ENCODE assay signal across 8 mouse cellular contexts in the genomic region with DNA sequence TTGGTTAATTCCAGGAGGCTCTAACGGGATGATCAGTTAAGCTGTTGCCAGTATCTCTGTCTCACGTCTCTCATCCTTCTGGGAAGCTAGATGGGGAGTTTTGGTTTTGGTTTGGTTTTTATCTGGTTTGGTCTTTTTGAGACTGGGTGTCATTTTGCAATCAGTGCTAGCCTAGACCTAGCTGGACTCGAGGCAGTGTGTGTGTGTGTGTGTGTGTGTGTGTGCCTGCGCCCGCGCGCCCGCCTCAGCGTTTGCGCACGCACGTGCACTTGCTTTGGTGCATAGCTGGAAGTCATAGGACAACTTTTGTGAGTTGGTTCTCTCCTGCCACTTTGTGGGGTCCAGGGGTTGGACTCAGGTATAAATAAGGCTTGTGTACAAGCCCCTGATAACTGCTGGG. TPM values are rescaled to one million over a fixed set of nuclear protein-coding genes. Genes with fewer than 3 reads are reported as not detected.
DNase-seq lines count a peak whose midpoint lies in the region; ATAC-seq and TF ChIP-seq lines count a peak whose summit lies in the region.

No protein-coding gene starts in this region.

- no peaks in the 10 kb centered on the region for H3K36me3 ChIP-seq in forebrain, embryonic 15.5 days
- H3K36me3 ChIP-seq in intestine, embryonic 16.5 days (ENCODE audit: control insufficient read depth, insufficient read depth, low read length), result no peaks in the 10 kb centered on the region
- H3K36me3 ChIP-seq in lung, embryonic 15.5 days, result 0 out of 2 replicates have a peak, but pooled peaks cover under 1% of the 10 kb centered on the region
- 0 out of 2 replicates have a peak, but pooled peaks cover 1% of the 10 kb centered on the region for H3K36me3 ChIP-seq in neural tube, embryonic 15.5 days

- no peak for TF ChIP-seq CTCF in bone marrow macrophage, adult 2 months (IDR thresholded peaks at IDR 0.05; ENCODE audit: low read depth, low read length)

- peaks cover 6% of the 10 kb centered on the region; the same call in 1 of the 2 replicates for H3K27me3 ChIP-seq in forebrain, embryonic 15.5 days
- H3K27me3 ChIP-seq in intestine, embryonic 16.5 days (replicated peaks; ENCODE audit: control insufficient read depth, insufficient read depth, low read length), result no peaks in the 10 kb centered on the region
- no peaks in the 10 kb centered on the region for H3K27me3 ChIP-seq in lung, embryonic 15.5 days
- peaks cover 10% of the 10 kb centered on the region; the same call in 1 of the 2 replicates for H3K27me3 ChIP-seq in neural tube, embryonic 15.5 days (replicated peaks)

- DNase-seq in layer of hippocampus, postnatal 10 days (ENCODE audit: low spot score in 2 of 2), result peak; percentile 20 to 36
- DNase-seq in layer of hippocampus, adult 9-11 months, result no peak
- DNase-seq in urinary bladder, adult 2 months (ENCODE audit: low spot score), result no peak

- no peaks in the 10 kb centered on the region for H3K9me3 ChIP-seq in forebrain, embryonic 15.5 days
- H3K9me3 ChIP-seq in intestine, embryonic 16.5 days (ENCODE audit: control insufficient read depth, low read length), result no peaks in the 10 kb centered on the region
- H3K9me3 ChIP-seq in lung, embryonic 15.5 days, result no peaks in the 10 kb centered on the region
- no peaks in the 10 kb centered on the region for H3K9me3 ChIP-seq in neural tube, embryonic 15.5 days (replicated peaks)

- under 1% methylated on average over 12 of the region's 12 CpGs for WGBS in forebrain, embryonic 15.5 days
- WGBS in intestine, embryonic 16.5 days, result under 1% methylated on average over 12 of the region's 12 CpGs
- under 1% methylated on average over 12 of the region's 12 CpGs for WGBS in lung, embryonic 15.5 days
- WGBS in neural tube, embryonic 15.5 days, result under 1% methylated on average over 12 of the region's 12 CpGs

- H3K4me2 ChIP-seq in forebrain, embryonic 15.5 days (replicated peaks), result peak overlapping the region; percentile 60
- H3K4me2 ChIP-seq in intestine, embryonic 16.5 days (ENCODE audit: low read depth, low read length), result peak overlapping the region; percentile 78
- peak overlapping the region; percentile 66 for H3K4me2 ChIP-seq in lung, embryonic 15.5 days
- H3K4me2 ChIP-seq in neural tube, embryonic 15.5 days, result peak overlapping the region; percentile 75

- peak overlapping the region; percentile 43 for H3K9ac ChIP-seq in forebrain, embryonic 15.5 days (replicated peaks)
- H3K9ac ChIP-seq in intestine, embryonic 16.5 days (ENCODE audit: low read depth, low read length), result peak overlapping the region; percentile 73
- H3K9ac ChIP-seq in lung, embryonic 15.5 days, result peak overlapping the region; percentile 51
- peak overlapping the region; percentile 59 for H3K9ac ChIP-seq in neural tube, embryonic 15.5 days (replicated peaks)

- H3K4me3 ChIP-seq in bone marrow macrophage, adult 2 months (ENCODE audit: insufficient read depth, low read length), result peak overlapping the region; percentile 99
- peak overlapping the region; percentile 61 for H3K4me3 ChIP-seq in forebrain, embryonic 15.5 days
- H3K4me3 ChIP-seq in intestine, embryonic 16.5 days (ENCODE audit: low read length), result peak overlapping the region; percentile 67
- H3K4me3 ChIP-seq in lung, embryonic 15.5 days, result peak overlapping the region; percentile 70
- H3K4me3 ChIP-seq in neural tube, embryonic 15.5 days (replicated peaks), result peak overlapping the region; percentile 65

- H3K4me1 ChIP-seq in bone marrow macrophage, adult 2 months (ENCODE audit: control insufficient read depth, insufficient read depth, low read length), result peaks cover 14% of the 10 kb centered on the region
- H3K4me1 ChIP-seq in forebrain, embryonic 15.5 days, result peaks cover 23% of the 10 kb centered on the region
- H3K4me1 ChIP-seq in intestine, embryonic 16.5 days (ENCODE audit: control insufficient read depth, insufficient read depth, low read length), result peaks cover 14% of the 10 kb centered on the region
- peaks cover 18% of the 10 kb centered on the region for H3K4me1 ChIP-seq in lung, embryonic 15.5 days
- H3K4me1 ChIP-seq in neural tube, embryonic 15.5 days, result peaks cover 29% of the 10 kb centered on the region

- TF ChIP-seq POLR2A in bone marrow macrophage, adult 2 months (IDR thresholded peaks at IDR 0.05; ENCODE audit: borderline replicate concordance, low read depth, low read length), result no peak

- ATAC-seq in forebrain, embryonic 15.5 days (replicated peaks), result peak; percentile 43
- peak; percentile 43 for ATAC-seq in intestine, embryonic 16.5 days
- ATAC-seq in lung, embryonic 15.5 days (ENCODE audit: borderline replicate concordance, extremely low read depth, low FRiP score, low TSS enrichment), result peak; percentile 64; the same call in 1 of the 2 replicates
- ATAC-seq in neural tube, embryonic 15.5 days (ENCODE audit: low FRiP score), result peak; percentile 50; the same call in 1 of the 2 replicates

- H3K27ac ChIP-seq in bone marrow macrophage, adult 2 months (ENCODE audit: insufficient read depth, low read depth, low read length), result peak overlapping the region; percentile 56
- 0 out of 2 replicates have a peak overlapping the region, but pooled peaks have one; percentile 25 for H3K27ac ChIP-seq in forebrain, embryonic 15.5 days (replicated peaks)
- H3K27ac ChIP-seq in intestine, embryonic 16.5 days (ENCODE audit: low read length), result peak overlapping the region; percentile 60; the same call in 1 of the 2 replicates
- H3K27ac ChIP-seq in lung, embryonic 15.5 days, result peak overlapping the region; percentile 58
- peak overlapping the region; percentile 69 for H3K27ac ChIP-seq in neural tube, embryonic 15.5 days (replicated peaks)

RNA-seq across cellular contexts. Expression of a gene that starts 0.6 kb away (rescaled TPM):
- 10 to 100 TPM; 11.4 to 12.1 TPM for total RNA-seq in layer of hippocampus, postnatal 10 days (2021)
- 10.1 and 10.6 TPM in 2 replicates for polyA plus RNA-seq in bone marrow macrophage, adult 2 months (2012; ENCODE audit: insufficient read depth, insufficient read length, missing spikeins)
- 14.5 and 16.0 TPM in 2 replicates for polyA plus RNA-seq in forebrain, embryonic 15.5 days (2015; fragmentation: Nextera tagmentation; extraction: Ambion mirVana)
- polyA plus RNA-seq in intestine, embryonic 16.5 days (2015; fragmentation: Nextera tagmentation; extraction: Ambion mirVana), result 11.0 and 12.4 TPM in 2 replicates
- polyA plus RNA-seq in lung, embryonic 15.5 days (2015; fragmentation: Nextera tagmentation; extraction: Ambion mirVana), result 16.7 and 18.9 TPM in 2 replicates
- polyA plus RNA-seq in neural tube, embryonic 15.5 days (2015; fragmentation: Nextera tagmentation; extraction: Ambion mirVana), result 15.2 and 15.7 TPM in 2 replicates
- 8.4 and 8.9 TPM in 2 replicates for polyA plus RNA-seq in urinary bladder, adult 2 months (2012; rRNA removed)

RNA-seq across cellular contexts. Expression of a gene that starts 2.4 kb away (rescaled TPM):
- total RNA-seq in layer of hippocampus, postnatal 10 days (2021), result 100 to 1,000 TPM; 115 to 124 TPM
- 40.5 and 41.7 TPM in 2 replicates for polyA plus RNA-seq in bone marrow macrophage, adult 2 months (2012; ENCODE audit: insufficient read depth, insufficient read length, missing spikeins)
- polyA plus RNA-seq in forebrain, embryonic 15.5 days (2015; fragmentation: Nextera tagmentation; extraction: Ambion mirVana), result 20.0 and 23.9 TPM in 2 replicates
- 7.1 and 8.2 TPM in 2 replicates for polyA plus RNA-seq in intestine, embryonic 16.5 days (2015; fragmentation: Nextera tagmentation; extraction: Ambion mirVana)
- 7.4 and 8.5 TPM in 2 replicates for polyA plus RNA-seq in lung, embryonic 15.5 days (2015; fragmentation: Nextera tagmentation; extraction: Ambion mirVana)
- polyA plus RNA-seq in neural tube, embryonic 15.5 days (2015; fragmentation: Nextera tagmentation; extraction: Ambion mirVana), result 77.9 and 98.3 TPM in 2 replicates
- 9.5 and 9.8 TPM in 2 replicates for polyA plus RNA-seq in urinary bladder, adult 2 months (2012; rRNA removed)

RNA-seq across cellular contexts. Expression of a gene that starts 26.4 kb away (rescaled TPM):
- total RNA-seq in layer of hippocampus, postnatal 10 days (2021), result 100 to 1,000 TPM in 1 of 2 experiments, 10 to 100 TPM in 1; 85.5 to 104 TPM
- 168 and 178 TPM in 2 replicates for polyA plus RNA-seq in bone marrow macrophage, adult 2 months (2012; ENCODE audit: insufficient read depth, insufficient read length, missing spikeins)
- 245 and 258 TPM in 2 replicates for polyA plus RNA-seq in forebrain, embryonic 15.5 days (2015; fragmentation: Nextera tagmentation; extraction: Ambion mirVana)
- polyA plus RNA-seq in intestine, embryonic 16.5 days (2015; fragmentation: Nextera tagmentation; extraction: Ambion mirVana), result 169 and 193 TPM in 2 replicates
- polyA plus RNA-seq in lung, embryonic 15.5 days (2015; fragmentation: Nextera tagmentation; extraction: Ambion mirVana), result 169 and 188 TPM in 2 replicates
- 181 and 200 TPM in 2 replicates for polyA plus RNA-seq in neural tube, embryonic 15.5 days (2015; fragmentation: Nextera tagmentation; extraction: Ambion mirVana)
- 158 and 175 TPM in 2 replicates for polyA plus RNA-seq in urinary bladder, adult 2 months (2012; rRNA removed)

RNA-seq across cellular contexts. Expression of a gene that starts 30.4 kb away (rescaled TPM):
- total RNA-seq in layer of hippocampus, postnatal 10 days (2021), result under 1 TPM; 0.76 to 0.82 TPM
- polyA plus RNA-seq in bone marrow macrophage, adult 2 months (2012; ENCODE audit: insufficient read depth, insufficient read length, missing spikeins), result 0.67 and 1.3 TPM in 2 replicates
- 0.81 and 1.1 TPM in 2 replicates for polyA plus RNA-seq in forebrain, embryonic 15.5 days (2015; fragmentation: Nextera tagmentation; extraction: Ambion mirVana)
- 1.3 and 1.7 TPM in 2 replicates for polyA plus RNA-seq in intestine, embryonic 16.5 days (2015; fragmentation: Nextera tagmentation; extraction: Ambion mirVana)
- 2.1 and 2.2 TPM in 2 replicates for polyA plus RNA-seq in lung, embryonic 15.5 days (2015; fragmentation: Nextera tagmentation; extraction: Ambion mirVana)
- polyA plus RNA-seq in neural tube, embryonic 15.5 days (2015; fragmentation: Nextera tagmentation; extraction: Ambion mirVana), result 1.9 and 2.2 TPM in 2 replicates
- polyA plus RNA-seq in urinary bladder, adult 2 months (2012; rRNA removed), result 1.1 TPM in 2 replicates

Comparison
In these comparisons a context has a peak if more than half of its experiments do, and no peak if none do; other contexts are left out.
1. DNase-seq: peak in layer of hippocampus, postnatal 10 days (2 of 2); none in layer of hippocampus, adult 9-11 months (single experiment) and urinary bladder, adult 2 months (single experiment).
2. Peak in every context shown above with its lines, with median percentiles within 50 percentile points of each other: H3K27ac ChIP-seq, H3K4me3 ChIP-seq, ATAC-seq, H3K4me2 ChIP-seq and H3K9ac ChIP-seq.